Mouse (Mus musculus) heart, adult 8-10 months (tissue): Measurements from ENCODE around the gene Efcab9. TPM values are rescaled to one million over a fixed set of nuclear protein-coding genes. Genes with fewer than 3 reads are reported as not detected.

Source experiments
- DNase-seq: peaks from one replicate; pipeline ENCODE4 v3.0.0; 2022; ENCODE audit warnings: low spot score
- total RNA-seq, 4 experiments: library from RNA; stranded (reverse); gene quantifications; 2 replicates each; pipeline ENCODE4 v1.2.4; 2022

Efcab9 gene
- total RNA-seq, 4 experiments from 2014 or later, result not detected

DNA sequence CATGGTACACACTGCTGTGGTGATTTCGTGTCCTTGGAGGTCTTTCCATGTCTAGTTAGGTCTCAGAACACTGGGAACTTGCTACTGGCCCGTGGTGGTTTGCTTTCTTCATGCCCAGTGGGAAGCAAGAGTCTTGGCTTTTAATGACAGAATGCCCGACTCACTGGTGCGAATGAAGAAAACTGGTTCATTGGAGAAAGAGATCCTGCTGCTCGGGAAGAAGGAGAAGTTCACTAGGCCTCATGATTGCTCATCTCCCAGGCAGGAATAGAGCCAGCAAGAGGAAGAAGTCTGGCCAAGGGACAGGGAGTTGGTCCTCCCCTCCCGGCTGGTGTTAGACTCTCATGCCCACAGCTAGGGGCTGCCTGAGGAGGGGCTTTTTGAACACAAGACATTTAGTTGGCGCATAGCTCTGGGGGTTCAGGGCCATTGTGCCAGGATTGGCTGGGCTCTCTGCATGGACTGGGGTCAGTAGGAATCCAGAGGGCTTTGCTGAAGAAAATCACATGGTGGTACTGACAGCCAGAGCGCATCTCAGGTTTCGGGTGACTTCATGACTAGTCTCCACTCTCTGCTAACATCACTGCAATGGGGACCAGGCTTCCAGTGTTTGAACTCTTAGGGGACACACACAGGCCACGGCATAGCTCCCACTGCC lies 24.6 kb upstream of the Efcab9 start:
- DNase-seq, result no peak

DNA sequence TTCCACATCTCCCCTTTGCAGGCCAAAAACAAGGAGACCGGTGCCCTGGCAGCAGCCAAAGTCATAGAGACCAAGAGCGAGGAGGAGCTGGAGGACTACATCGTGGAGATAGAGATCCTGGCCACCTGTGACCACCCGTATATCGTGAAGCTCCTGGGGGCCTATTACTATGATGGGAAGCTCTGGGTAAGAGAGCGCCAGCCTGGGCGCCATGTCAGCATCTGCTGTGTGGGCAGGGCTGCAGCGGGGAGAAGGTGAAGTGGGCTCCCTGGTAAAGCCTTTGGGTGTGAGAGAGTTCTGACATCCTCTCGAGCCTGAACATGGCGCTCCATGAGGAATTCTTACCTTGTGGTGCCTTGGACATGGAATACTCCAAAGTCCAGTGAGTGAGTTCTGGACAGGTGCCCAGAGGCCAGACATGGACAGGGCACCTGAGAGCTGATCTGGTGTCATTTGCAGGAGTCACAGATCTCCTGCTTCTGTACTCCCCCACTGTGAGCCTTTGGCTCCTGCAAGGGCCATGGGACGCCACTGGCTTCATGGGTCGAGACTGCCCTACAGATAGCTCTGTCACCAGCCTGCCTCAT lies 23.3 kb upstream of the Efcab9 start:
- DNase-seq, result no peak

DNA sequence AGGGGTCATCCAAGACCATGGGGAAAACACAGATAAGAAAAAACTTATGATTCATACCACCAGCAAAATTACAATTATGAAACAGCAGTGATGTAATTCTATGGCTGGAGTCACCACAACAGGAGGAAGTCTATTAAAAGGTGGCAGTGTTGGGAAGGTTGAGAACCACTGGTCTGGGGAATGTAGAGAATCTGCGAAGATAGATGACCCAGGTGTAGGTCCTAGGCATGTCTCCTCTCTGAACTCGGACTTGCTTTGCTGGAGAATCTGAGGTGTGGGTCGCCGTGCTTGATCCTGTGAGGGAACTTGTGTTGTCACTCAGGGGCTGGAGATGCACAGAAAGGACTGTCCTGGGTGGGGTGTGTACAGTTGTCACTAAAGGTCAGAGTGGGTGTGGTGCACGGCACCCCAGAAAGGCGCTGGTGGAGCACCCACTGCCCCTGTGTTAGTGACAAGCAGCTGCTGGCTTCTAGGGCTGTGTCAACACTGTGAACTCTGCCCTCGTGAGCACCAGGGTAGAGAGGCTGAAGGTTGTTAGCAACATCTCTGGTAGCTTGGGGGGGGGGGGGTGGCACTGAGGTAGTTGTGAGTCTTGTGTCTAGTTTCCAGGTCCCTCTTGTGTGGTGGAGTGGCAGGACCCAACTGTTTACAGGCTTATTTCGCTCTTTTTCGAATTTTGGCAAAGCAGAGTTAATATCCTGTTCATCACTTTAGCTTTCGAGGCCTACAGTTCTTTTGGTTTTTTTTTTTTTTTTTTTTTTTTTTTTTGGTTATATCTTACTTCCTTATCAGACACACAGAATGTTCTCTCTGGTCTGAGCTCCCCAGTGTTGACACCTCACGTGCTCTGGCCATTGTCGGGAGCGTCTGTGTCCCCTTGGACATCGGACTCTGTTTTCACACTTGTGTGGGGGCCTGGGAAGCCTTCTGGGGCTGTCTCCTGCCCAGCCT lies 22.5 kb upstream of the Efcab9 start:
- DNase-seq, result no peak

DNA sequence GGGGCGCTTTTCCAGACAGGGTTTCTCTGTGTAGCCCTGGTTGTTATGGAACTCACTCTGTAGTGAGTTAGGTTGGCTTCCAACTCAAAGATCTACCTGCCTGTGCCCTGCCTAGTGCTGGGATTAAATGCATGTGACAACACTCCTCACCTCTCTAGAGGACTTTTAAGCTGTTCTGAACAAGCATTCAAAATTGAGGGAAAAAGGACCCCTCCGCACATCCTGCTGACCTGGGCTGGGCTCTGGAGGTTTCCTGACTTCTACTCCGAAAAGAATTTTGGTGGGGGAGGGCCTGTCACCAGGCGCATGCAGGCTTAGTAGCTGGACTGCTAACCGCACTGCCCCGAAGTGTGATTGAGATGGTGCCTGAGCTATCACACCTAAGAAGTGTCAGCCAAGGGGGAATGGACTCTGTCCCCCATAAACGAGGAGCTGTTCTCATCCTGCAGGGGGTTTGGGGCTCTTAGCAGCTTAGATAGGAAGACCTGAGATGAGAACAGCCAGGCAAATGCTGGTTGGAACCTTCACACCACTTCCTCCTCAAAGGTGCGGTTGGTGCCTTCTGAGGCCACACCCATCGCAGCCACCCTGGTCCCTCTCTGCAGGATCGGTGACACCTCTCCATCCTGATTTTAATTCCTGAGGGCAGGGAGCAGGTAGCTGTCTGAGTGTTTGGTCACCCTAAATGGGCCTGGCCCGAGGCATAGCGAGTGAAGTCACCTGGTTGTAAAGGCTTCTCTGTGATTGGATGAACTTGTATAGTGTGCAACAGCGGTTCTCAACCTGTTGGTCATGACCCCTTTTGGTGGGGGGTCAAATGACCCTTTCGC lies 21.6 kb upstream of the Efcab9 start:
- DNase-seq, result no peak

DNA sequence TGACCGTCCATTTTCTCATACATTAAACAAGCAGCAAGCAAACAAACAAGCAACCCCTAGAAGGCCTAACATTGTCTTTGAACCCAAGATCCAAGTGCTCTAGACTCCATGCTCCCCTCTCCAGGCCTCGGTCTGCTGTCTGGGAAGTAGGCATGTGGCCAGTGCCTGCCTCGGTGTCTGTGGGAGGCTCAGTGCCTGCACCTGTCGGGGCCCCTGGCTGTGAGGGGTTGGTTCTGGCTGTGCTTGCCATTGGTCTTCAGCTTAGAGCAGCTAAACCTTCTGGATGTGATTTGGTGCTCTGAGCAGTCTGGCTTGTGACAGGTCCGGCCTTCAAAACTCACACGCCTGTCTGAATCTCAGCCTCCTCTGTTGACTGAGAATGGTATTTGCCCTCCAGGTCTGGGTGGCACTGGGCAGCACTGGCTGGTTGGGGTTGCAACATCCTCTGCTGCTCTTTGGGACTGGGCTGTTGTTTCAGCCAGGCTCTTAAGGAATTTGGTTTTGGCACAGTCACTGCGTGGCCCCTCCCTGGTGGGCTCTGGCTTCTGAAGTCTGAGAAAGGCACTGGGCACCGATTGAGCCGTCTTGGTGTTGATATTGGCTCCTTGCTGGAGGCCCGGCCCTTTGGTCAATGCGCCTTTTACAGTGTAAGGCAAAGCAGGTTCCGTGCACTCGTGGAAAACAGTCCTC lies 20.7 kb upstream of the Efcab9 start:
- DNase-seq, result no peak

DNA sequence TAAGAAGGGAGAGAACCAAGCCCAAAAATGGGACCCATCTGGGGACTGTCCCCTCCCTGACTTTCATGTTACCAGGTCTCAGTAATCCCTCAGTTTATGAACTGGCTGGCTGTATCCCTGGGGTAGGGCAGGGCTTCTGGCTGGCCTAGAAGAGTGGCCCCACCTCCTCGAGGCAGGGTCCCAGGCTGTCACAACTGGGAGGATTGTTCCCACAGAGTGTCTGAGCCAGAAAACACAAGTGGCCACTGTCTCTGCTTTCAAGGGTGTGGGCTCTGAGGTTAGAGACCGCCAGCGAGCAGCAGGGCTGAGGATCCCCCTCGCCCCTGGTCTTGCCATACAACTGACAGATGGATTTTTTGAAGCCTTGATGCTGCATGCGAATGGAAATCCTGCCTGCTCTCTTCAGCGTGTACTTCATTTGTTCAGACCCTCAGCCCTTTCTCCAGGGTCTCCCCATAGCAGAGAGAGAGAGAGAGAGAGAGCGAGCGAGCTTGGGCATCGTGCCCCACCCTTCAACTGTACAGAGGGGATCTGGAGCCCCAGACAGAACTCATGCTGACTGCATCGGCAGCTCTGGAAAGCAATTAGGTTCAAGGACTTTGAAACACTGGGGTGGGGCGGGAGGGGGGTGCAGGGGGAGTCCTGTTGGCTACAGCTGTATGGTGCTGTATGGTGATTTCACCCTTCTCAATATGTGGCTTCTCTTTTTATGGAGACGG lies 19.9 kb upstream of the Efcab9 start:
- no peak for DNase-seq

DNA sequence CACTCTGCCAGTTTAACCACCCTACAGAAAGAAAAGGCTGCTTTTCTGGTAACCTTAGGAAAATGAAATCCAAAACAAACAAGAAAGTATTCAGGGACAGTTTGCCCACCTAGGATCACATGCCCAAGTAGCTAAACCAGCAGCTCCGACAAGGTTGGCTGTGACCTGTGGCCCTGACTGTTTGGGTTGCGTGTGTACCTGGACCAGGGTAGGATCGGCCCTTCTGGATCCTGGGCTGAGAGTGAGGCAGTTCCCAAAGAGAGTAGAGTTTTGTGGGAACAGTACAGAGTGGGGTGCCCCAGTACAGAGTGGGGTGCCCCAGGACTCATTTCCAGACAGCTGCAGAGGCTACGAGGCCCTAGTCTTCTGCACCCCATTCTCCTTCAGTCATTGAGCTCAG lies 19.2 kb upstream of the Efcab9 start:
- DNase-seq, result no peak

DNA sequence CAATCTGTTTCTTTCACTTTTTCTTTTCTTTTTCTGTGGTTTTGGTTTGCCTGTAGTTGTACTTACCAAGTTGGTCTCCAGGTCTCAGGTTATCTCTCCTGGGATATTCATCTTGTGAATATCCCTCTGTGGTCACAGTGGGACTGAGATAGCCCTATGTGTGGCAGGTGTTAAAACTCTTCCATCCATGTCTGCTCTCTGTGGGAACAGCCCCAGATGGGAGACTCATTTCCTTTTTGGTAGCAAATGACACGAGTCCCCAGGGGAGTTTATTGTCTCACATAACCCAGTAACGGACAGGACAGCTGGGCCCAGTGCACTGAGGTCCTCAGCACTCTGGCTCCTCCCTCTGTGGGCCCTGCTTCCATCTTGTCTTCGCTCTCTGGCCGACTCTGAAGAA lies 18.2 kb upstream of the Efcab9 start:
- peak; percentile 85 for DNase-seq

DNA sequence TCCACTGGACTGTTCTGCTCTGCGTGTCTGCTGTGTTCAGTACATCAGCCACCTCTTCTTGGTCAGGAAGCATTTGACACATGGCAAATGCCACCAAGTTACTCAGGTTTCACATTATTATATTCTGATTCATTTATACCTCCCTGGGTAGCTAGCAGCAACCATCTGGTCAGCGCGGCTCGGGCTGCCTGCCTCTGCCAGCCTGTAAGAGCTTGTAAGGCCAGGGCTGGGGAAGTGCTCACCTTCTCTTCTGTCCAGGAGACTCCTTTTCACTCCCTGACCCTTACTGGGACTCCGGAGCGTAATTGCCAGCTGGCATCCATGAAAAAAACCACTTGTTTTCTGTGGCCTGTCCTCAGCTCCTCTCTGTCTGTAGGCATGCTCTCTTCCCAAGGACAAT lies 17.4 kb upstream of the Efcab9 start:
- no peak for DNase-seq

DNA sequence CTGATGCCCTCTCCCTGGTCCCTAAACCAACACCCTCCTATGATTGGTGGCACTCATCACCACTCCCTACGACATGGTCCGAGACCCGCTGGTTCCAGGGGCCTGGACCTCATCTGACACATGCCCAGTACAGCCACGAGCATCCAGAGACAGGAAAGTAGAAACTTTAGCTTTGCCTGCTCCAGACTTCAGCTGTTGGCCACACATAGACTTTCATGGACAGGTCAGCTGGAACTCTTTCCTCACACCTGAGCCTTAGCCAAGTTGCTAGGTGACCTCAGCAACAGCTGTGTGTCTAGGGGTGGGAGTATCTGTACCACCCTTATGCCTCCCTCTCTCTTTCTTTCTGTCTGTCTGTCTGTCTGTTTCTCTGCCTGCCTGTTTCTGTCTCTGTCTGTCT lies 16.4 kb upstream of the Efcab9 start:
- no peak for DNase-seq

DNA sequence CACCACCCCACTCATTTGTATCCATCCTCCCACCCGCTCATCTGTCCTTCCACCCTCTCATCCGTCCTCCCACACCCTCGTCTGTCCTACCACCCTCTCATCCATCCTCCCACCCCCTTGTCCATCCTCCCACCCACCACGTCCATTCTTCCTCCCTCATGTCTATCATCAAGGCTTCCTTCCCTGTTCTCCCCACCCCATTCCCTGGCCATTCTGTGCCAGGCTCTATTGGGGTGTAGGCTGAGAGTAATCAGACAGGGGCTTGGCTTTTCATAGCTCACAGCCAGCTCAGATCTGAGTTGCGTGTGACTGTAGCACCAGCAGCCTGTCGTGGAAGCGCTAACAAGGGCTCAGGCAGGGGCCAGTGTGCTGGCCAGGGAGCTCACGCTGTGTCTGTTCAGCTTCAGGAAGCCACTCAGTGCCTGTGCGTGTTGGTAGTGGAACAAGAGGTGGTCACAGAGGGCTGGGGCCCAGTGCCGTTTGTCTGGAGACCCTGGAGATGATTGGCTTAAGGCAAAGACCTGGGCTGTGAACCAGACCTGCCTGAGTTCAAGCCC lies 15.6 kb upstream of the Efcab9 start:
- DNase-seq, result no peak

DNA sequence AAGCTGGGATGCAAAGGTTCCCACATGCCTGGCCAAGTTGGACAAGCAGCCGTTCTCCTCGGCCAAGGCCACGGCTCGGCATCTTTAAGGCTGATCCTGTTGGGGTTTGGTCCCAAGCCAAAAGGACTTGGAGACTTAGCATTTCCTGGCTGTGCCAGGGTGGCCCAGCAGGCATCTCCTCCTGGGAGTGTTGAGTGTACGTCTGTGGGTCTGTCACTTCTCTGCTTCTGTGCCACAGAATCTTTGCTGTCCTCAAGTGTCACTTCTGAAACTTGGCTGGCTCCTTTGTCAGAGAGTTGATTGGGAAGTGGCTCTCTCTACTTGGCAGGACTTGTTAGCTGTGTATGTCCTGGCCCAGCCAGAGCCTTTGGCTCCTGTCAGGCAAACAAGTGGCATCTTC lies 14.6 kb upstream of the Efcab9 start:
- no peak for DNase-seq

DNA sequence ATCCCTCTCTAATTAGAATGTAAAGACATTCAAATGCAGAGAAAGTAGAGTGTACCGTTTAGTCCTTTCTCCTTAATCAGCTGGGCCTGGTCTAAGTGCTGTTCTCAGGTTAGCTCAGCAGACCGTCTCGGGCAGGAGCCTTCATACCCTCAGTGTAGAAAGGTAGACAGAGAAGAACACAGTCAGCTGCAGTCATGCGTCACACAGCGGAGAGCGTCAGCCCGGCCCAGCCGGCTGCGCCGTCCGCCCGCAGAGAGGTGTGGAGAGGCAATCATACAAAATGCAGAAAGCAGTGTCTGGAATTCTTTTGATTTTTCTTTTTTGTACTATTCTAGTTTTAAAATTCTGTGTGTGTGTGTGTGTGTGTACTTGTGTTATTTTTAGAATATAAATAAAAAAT lies 13.7 kb upstream of the Efcab9 start:
- no peak for DNase-seq

DNA sequence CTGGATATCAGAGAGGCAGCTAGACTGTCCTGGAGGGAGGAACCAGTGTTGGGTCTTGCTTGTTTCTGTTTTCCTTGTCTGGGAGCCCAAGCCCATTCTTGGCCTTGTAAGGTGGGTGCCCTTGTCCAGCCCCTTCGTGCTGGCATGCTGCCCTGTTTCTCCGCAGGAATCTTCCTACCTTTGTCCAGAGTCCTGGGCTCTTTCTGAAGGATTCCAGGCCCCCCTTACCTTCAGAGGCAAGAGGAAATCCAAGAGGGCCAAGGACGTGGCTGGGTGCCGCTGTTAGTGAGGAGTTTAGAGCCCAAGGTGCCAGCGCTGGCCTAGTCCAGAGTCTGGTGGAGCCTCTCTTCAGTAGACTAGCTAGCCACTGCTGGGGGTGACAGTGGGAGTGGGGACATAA lies 12.6 kb upstream of the Efcab9 start:
- no peak for DNase-seq

DNA sequence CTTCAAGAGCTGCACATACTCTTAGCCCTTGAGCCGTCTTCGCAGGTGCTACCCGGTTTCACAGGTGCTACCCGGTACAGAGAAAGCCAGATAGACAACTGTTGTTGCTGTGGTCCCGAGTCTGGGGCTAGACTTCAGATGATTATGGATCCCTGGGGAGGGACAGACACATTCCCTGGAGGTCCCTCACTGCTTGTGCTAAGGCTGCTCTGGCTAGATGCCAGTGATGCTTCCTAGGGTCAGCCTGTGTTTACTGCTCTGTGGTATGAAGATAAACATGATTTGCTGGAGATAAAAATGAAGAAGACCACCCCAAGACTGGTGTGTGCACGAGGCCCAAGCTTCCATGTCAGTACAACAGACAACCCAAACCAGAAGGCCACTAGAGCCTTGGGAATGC lies 12.2 kb upstream of the Efcab9 start:
- no peak for DNase-seq

DNA sequence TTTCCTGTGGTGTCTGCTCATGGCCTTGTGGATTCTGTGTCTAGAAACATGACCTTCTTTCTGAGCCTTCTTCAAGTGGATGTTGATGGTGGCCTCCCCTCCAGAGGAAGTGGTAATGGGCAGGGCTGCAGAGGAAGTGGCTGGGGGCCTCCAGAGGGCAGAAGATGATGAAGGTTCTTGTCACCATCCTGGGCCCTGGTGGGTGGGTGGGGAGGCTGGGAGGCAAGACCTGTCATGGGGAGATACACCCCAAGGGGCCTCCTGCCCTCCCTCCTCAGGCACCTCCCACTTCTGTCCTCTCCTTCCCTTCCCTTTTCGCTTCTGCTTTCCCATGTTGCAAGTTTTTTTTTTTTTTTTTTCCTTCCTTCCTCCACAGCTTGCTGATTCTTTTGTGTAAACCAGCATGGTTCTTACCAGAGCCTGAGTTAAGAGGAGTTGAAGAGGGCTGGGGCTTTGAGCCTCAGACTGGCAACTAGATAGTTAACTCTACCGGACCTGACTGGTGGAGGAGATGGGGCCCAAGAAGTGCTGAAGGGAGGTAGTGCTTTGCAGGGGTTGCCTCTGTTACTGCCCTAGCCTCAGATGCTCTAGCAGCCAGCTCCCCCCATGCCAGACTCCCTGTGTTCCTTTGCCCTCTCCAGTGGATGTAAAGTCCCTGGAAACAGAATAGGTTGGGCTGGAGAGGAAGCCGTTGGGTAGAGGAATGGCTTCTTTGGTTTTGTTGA lies 11.0 kb upstream of the Efcab9 start:
- DNase-seq, result no peak

DNA sequence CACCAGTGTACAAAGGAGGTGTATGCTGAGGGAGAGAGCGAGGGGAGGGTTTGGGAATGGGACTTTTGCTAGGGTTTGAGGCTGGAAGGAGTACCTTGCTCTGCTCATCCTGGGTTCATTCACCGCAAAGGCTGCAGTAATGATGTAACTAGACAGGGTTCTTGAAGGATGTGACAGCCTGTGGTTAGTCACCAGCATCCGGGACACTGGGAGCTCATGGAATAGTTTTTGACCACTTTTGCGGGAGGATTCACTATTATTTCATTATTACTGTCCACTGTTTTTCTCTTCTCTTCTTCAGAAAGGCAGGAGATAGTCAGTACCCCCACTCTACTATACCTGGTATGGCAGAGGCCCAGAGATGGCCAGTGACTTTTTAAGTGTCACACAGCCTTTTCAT lies 10.3 kb upstream of the Efcab9 start:
- no peak for DNase-seq

DNA sequence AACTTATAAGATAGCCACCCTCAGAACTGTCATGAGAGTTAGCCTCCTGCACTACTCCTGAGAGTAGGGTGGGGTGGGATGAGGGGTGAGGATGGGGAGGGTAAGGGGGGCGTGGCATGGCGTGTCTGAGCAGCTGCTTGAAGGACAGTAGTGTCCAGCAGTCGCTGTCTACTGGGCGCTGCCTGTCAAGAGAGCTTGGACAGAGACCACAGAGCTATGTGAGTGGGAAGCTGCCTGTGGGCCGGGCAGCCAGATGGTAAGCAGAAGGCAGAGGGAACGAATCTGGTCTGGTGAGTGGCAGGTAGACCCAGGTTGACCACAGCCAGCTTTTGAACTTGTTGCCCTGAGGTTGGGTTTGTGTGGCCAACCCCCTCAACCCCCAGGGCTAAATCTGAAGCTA lies 8.6 kb upstream of the Efcab9 start:
- no peak for DNase-seq

DNA sequence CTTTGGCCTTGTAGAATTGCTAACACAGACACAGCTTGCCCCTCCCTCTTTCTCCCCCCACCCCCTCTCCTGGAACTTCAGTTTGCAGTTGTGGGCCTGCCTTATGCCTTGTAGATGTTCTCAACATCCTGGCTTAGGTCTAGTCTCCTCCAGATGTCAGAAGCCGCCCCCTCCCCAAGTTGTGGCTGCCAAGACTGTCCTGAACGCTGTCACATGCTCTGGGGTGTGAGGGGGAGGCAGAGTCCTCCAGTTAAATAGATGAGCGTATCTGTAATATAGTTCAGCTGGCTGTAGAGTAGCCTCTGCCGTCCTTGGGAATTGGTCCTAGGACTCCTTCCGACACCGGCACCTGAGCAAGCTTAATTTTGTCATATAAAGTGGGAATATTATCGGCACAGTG lies 7.8 kb upstream of the Efcab9 start:
- no peak for DNase-seq

DNA sequence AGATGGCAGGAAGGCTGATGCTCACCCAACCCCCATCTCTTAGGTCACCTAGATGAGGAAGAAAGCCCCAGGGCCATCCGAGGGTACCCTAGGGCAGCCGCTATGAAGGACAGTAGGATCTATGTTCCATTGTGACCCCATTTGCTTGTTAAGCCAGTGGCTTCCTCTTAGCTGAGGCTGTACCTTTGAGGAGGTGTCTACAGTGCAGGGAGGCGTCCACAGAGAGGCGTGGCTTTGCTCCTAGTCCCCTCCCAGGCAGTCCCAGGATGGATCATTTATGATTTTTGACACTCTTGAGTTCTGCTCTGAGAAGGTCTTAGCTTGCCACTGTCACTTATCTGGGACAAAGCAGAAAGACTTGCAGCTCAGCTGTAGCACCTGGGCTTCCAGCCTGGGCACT lies 7.0 kb upstream of the Efcab9 start:
- no peak for DNase-seq
